Mouse (Mus musculus): ENCODE results near the gene Malrd1. TPM values are rescaled to one million over a fixed set of nuclear protein-coding genes. Genes with fewer than 3 reads are reported as not detected.

Malrd1 gene
- polyA plus RNA-seq, 1 experiment from 2014 or later = not detected

- no peaks in the 10 kb centered on the region for H3K27me3 ChIP-seq (replicated peaks)
- no peak overlapping the region for H3K4me3 ChIP-seq
- no peak overlapping the region for H3K27ac ChIP-seq (ENCODE audit: poor library complexity, severe bottlenecking)
- no peaks in the 10 kb centered on the region for H3K9me3 ChIP-seq (replicated peaks)
- 75% methylated on average over 4 of the region's 4 CpGs for WGBS
- no peaks in the 10 kb centered on the region for H3K4me1 ChIP-seq (replicated peaks)
- no peak for ATAC-seq (ENCODE audit: insufficient number of reproducible peaks, low FRiP score)
- H3K4me2 ChIP-seq = no peak overlapping the region
- no peak overlapping the region for H3K9ac ChIP-seq
- H3K36me3 ChIP-seq = no peaks in the 10 kb centered on the region
These were observed 505.3 kb downstream of the Malrd1 start for GRCm38 (mm10) chr2:16031559-16031958.

GRCm38 (mm10) chr2:16032804-16033203, 506.5 kb downstream of the Malrd1 start:
- no peaks in the 10 kb centered on the region for H3K4me1 ChIP-seq (replicated peaks)
- no peak overlapping the region for H3K9ac ChIP-seq
- H3K9me3 ChIP-seq (replicated peaks) = no peaks in the 10 kb centered on the region
- WGBS = 60% methylated on average over 3 of the region's 3 CpGs
- no peaks in the 10 kb centered on the region for H3K36me3 ChIP-seq
- ATAC-seq (ENCODE audit: insufficient number of reproducible peaks, low FRiP score) = no peak
- H3K4me3 ChIP-seq = no peak overlapping the region
- H3K27ac ChIP-seq (ENCODE audit: poor library complexity, severe bottlenecking) = no peak overlapping the region
- H3K27me3 ChIP-seq (replicated peaks) = no peaks in the 10 kb centered on the region
- H3K4me2 ChIP-seq = no peak overlapping the region

GRCm38 (mm10) chr2:16110696-16111095, 584.4 kb downstream of the Malrd1 start:
- H3K36me3 ChIP-seq = no peaks in the 10 kb centered on the region
- no peak for ATAC-seq (ENCODE audit: insufficient number of reproducible peaks, low FRiP score)
- 34% methylated on average over 3 of the region's 3 CpGs for WGBS

GRCm38 (mm10) chr2:16113333-16113732, 587.1 kb downstream of the Malrd1 start:
- H3K9ac ChIP-seq = no peak overlapping the region
- WGBS = 63% methylated on average over 2 of the region's 2 CpGs
- no peaks in the 10 kb centered on the region for H3K4me1 ChIP-seq (replicated peaks)
- H3K27me3 ChIP-seq (replicated peaks) = no peaks in the 10 kb centered on the region
- no peak for ATAC-seq (ENCODE audit: insufficient number of reproducible peaks, low FRiP score)
- H3K4me2 ChIP-seq = no peak overlapping the region
- H3K36me3 ChIP-seq = no peaks in the 10 kb centered on the region
- no peaks in the 10 kb centered on the region for H3K9me3 ChIP-seq (replicated peaks)
- H3K4me3 ChIP-seq = no peak overlapping the region
- no peak overlapping the region for H3K27ac ChIP-seq (ENCODE audit: poor library complexity, severe bottlenecking)

More at GRCm38 (mm10) chr2:16110696-16111095, 584.4 kb downstream of the Malrd1 start:
- Histone ChIP-seq H3K9ac (no peak overlapping the region), H3K4me1 (replicated peaks) (no peaks in the 10 kb centered on the region), H3K27ac (ENCODE audit: poor library complexity, severe bottlenecking) (no peak overlapping the region), H3K9me3 (replicated peaks) (no peaks in the 10 kb centered on the region), H3K4me3 (no peak overlapping the region), H3K27me3 (replicated peaks) (no peaks in the 10 kb centered on the region), H3K4me2 (no peak overlapping the region)

GRCm38 (mm10) chr2:16147999-16148398, 621.7 kb downstream of the Malrd1 start:
- no peak for ATAC-seq (ENCODE audit: insufficient number of reproducible peaks, low FRiP score)

GRCm38 (mm10) chr2:16152623-16153022, 626.3 kb downstream of the Malrd1 start:
- Histone ChIP-seq H3K4me3 (no peak overlapping the region), H3K4me2 (no peak overlapping the region), H3K36me3 (no peaks in the 10 kb centered on the region), H3K27ac (ENCODE audit: poor library complexity, severe bottlenecking) (no peak overlapping the region), H3K9me3 (replicated peaks) (no peaks in the 10 kb centered on the region), H3K9ac (no peak overlapping the region), H3K27me3 (replicated peaks) (no peaks in the 10 kb centered on the region), H3K4me1 (replicated peaks) (no peaks in the 10 kb centered on the region; the same call in 1 of the 2 replicates)
- no peak for ATAC-seq (ENCODE audit: insufficient number of reproducible peaks, low FRiP score)

More at GRCm38 (mm10) chr2:16147999-16148398, 621.7 kb downstream of the Malrd1 start:
- no peak overlapping the region for H3K27ac ChIP-seq (ENCODE audit: poor library complexity, severe bottlenecking)
- H3K4me1 ChIP-seq (replicated peaks) = no peaks in the 10 kb centered on the region; the same call in 1 of the 2 replicates
- H3K4me3 ChIP-seq = no peak overlapping the region
- H3K27me3 ChIP-seq (replicated peaks) = no peaks in the 10 kb centered on the region
- no peak overlapping the region for H3K9ac ChIP-seq
- H3K9me3 ChIP-seq (replicated peaks) = no peaks in the 10 kb centered on the region
- H3K4me2 ChIP-seq = no peak overlapping the region
- 44% methylated on average over 1 of the region's 1 CpGs for WGBS
- H3K36me3 ChIP-seq = no peaks in the 10 kb centered on the region

GRCm38 (mm10) chr2:16163246-16163989, 637.1 kb downstream of the Malrd1 start:
- H3K27ac ChIP-seq (ENCODE audit: poor library complexity, severe bottlenecking) = no peak overlapping the region
- H3K27me3 ChIP-seq (replicated peaks) = no peaks in the 10 kb centered on the region
- 72% methylated on average over 5 of the region's 5 CpGs for WGBS
- no peaks in the 10 kb centered on the region for H3K36me3 ChIP-seq
- no peaks in the 10 kb centered on the region for H3K4me1 ChIP-seq (replicated peaks)
- H3K4me3 ChIP-seq = no peak overlapping the region
- H3K4me2 ChIP-seq = no peak overlapping the region
- no peak overlapping the region for H3K9ac ChIP-seq
- no peak for ATAC-seq (ENCODE audit: insufficient number of reproducible peaks, low FRiP score)
- no peaks in the 10 kb centered on the region for H3K9me3 ChIP-seq (replicated peaks)

GRCm38 (mm10) chr2:16168611-16169010, 642.3 kb downstream of the Malrd1 start:
- no peaks in the 10 kb centered on the region for H3K36me3 ChIP-seq
- no peaks in the 10 kb centered on the region for H3K4me1 ChIP-seq (replicated peaks)
- H3K4me2 ChIP-seq = no peak overlapping the region
- no peak for ATAC-seq (ENCODE audit: insufficient number of reproducible peaks, low FRiP score)
- H3K4me3 ChIP-seq = no peak overlapping the region
- H3K9ac ChIP-seq = no peak overlapping the region
- no peak overlapping the region for H3K27ac ChIP-seq (ENCODE audit: poor library complexity, severe bottlenecking)
- no peaks in the 10 kb centered on the region for H3K27me3 ChIP-seq (replicated peaks)
- no peaks in the 10 kb centered on the region for H3K9me3 ChIP-seq (replicated peaks)
- 43% methylated on average over 2 of the region's 2 CpGs for WGBS

GRCm38 (mm10) chr2:16172086-16172485, 645.8 kb downstream of the Malrd1 start:
- Histone ChIP-seq H3K27me3 (replicated peaks) (no peaks in the 10 kb centered on the region), H3K4me3 (no peak overlapping the region), H3K27ac (ENCODE audit: poor library complexity, severe bottlenecking) (no peak overlapping the region), H3K4me1 (replicated peaks) (no peaks in the 10 kb centered on the region), H3K9ac (no peak overlapping the region), H3K4me2 (no peak overlapping the region), H3K36me3 (no peaks in the 10 kb centered on the region), H3K9me3 (replicated peaks) (no peaks in the 10 kb centered on the region)
- no peak for ATAC-seq (ENCODE audit: insufficient number of reproducible peaks, low FRiP score)

GRCm38 (mm10) chr2:16173355-16173754, 647.1 kb downstream of the Malrd1 start:
- WGBS = 26% methylated on average over 2 of the region's 2 CpGs
- Histone ChIP-seq H3K27me3 (replicated peaks) (no peaks in the 10 kb centered on the region), H3K27ac (ENCODE audit: poor library complexity, severe bottlenecking) (no peak overlapping the region), H3K36me3 (no peaks in the 10 kb centered on the region), H3K9ac (no peak overlapping the region), H3K4me3 (no peak overlapping the region), H3K4me2 (no peak overlapping the region), H3K4me1 (replicated peaks) (no peaks in the 10 kb centered on the region), H3K9me3 (replicated peaks) (no peaks in the 10 kb centered on the region)
- ATAC-seq (ENCODE audit: insufficient number of reproducible peaks, low FRiP score) = no peak

- Histone ChIP-seq H3K27ac (ENCODE audit: poor library complexity, severe bottlenecking) (no peak overlapping the region), H3K4me1 (replicated peaks) (no peaks in the 10 kb centered on the region), H3K4me2 (no peak overlapping the region), H3K9ac (no peak overlapping the region), H3K4me3 (no peak overlapping the region), H3K36me3 (no peaks in the 10 kb centered on the region), H3K9me3 (replicated peaks) (no peaks in the 10 kb centered on the region), H3K27me3 (replicated peaks) (no peaks in the 10 kb centered on the region)
- WGBS = 71% methylated on average over 2 of the region's 2 CpGs
- ATAC-seq (ENCODE audit: insufficient number of reproducible peaks, low FRiP score) = no peak
These were observed 655.9 kb downstream of the Malrd1 start for GRCm38 (mm10) chr2:16182140-16182539.

- no peak for ATAC-seq (ENCODE audit: insufficient number of reproducible peaks, low FRiP score)
- Histone ChIP-seq H3K4me1 (replicated peaks) (no peaks in the 10 kb centered on the region), H3K4me3 (no peak overlapping the region), H3K36me3 (no peaks in the 10 kb centered on the region), H3K27ac (ENCODE audit: poor library complexity, severe bottlenecking) (no peak overlapping the region), H3K9ac (no peak overlapping the region), H3K9me3 (replicated peaks) (no peaks in the 10 kb centered on the region), H3K4me2 (no peak overlapping the region), H3K27me3 (replicated peaks) (no peaks in the 10 kb centered on the region)
- WGBS = 82% methylated on average over 2 of the region's 2 CpGs
These were observed 656.9 kb downstream of the Malrd1 start for GRCm38 (mm10) chr2:16183158-16183557.

Data from heart, embryonic 12.5 days (tissue).